7 mouse cellular contexts compared by ENCODE assay signal in genomic region chr5:130163670-130164069, GRCm38 (mm10). TPM values are rescaled to one million over a fixed set of nuclear protein-coding genes. Genes with fewer than 3 reads are reported as not detected.
DNase-seq lines count a peak whose midpoint lies in the region; ATAC-seq and TF ChIP-seq lines count a peak whose summit lies in the region.

No protein-coding gene starts in this region.

- TF ChIP-seq CTCF in E14TG2a.4 (conservative IDR thresholded peaks at IDR 0.05; ENCODE audit: low read length), result peak; percentile 82
- peak; percentile 91 for TF ChIP-seq CTCF in cortical plate, adult 2 months (IDR thresholded peaks at IDR 0.05; ENCODE audit: extremely low read depth, insufficient read depth, low read length)

- peak; percentile 65 for ATAC-seq in activated CD4-positive, CD25-positive, alpha-beta regulatory T cell, adult 4 months

- no peaks in the 10 kb centered on the region for H3K27me3 ChIP-seq in E14TG2a.4 (ENCODE audit: insufficient read depth, low read length)

- no peak for TF ChIP-seq POLR2A in cortical plate, adult 2 months (IDR thresholded peaks at IDR 0.05; ENCODE audit: extremely low read depth, insufficient read depth, low read length)

- no peak overlapping the region for H3K27ac ChIP-seq in cortical plate, adult 2 months (ENCODE audit: insufficient read depth, low read length)

- H3K4me1 ChIP-seq in E14TG2a.4 (replicated peaks; ENCODE audit: low read depth, low read length), result peaks cover 5% of the 10 kb centered on the region; the same call in 1 of the 2 replicates
- H3K4me1 ChIP-seq in cortical plate, adult 2 months (ENCODE audit: control insufficient read depth, insufficient read depth, low read length), result no peaks in the 10 kb centered on the region

- H3K36me3 ChIP-seq in E14TG2a.4 (ENCODE audit: insufficient read depth, low read length), result no peaks in the 10 kb centered on the region

- H3K4me3 ChIP-seq in E14TG2a.4 (replicated peaks; ENCODE audit: low read length), result no peak overlapping the region
- no peak overlapping the region for H3K4me3 ChIP-seq in cortical plate, adult 2 months (ENCODE audit: insufficient read depth, low read length)

- intact Hi-C loops in heart, postnatal 10 days (cut with DNase I), result loop anchor here (1.0 kb wide), 1 partner anchor 140 kb away; no protein-coding TSS in a partner anchor

- DNase-seq in heart, postnatal 10 days, result peak; percentile 75 to 88
- DNase-seq in layer of hippocampus, postnatal 36 days, result peak; percentile 62 to 70
- peak; percentile 55 to 80 for DNase-seq in lung, postnatal 4 days
- peak; percentile 81 to 92 for DNase-seq in spleen, postnatal 10 days (ENCODE audit: low spot score in 2 of 2)

- peaks cover 5% of the 10 kb centered on the region for H3K9me3 ChIP-seq in E14TG2a.4 (ENCODE audit: low read length)

RNA-seq across cellular contexts. Expression of gene Rabgef1, which starts 7.9 kb away (rescaled TPM):
- polyA plus RNA-seq in activated CD4-positive, CD25-positive, alpha-beta regulatory T cell, adult 4 months (2017; shearing (Covaris generic)), result 10 to 100 TPM; 21.4 to 32.6 TPM
- polyA plus RNA-seq in cortical plate, adult 2 months (2012; rRNA removed), result 38.5 and 43.6 TPM in 2 replicates
- 10 to 100 TPM; 20.3 to 20.7 TPM for total RNA-seq in heart, postnatal 10 days (2021)
- 10 to 100 TPM; 51.3 to 53.3 TPM for total RNA-seq in layer of hippocampus, postnatal 36 days (2021)

RNA-seq across cellular contexts. Expression of gene Kctd7, which starts 19.0 kb away (rescaled TPM):
- polyA plus RNA-seq in activated CD4-positive, CD25-positive, alpha-beta regulatory T cell, adult 4 months (2017; shearing (Covaris generic)), result 1 to 10 TPM; 2.6 to 3.2 TPM
- 8.0 and 8.7 TPM in 2 replicates for polyA plus RNA-seq in cortical plate, adult 2 months (2012; rRNA removed)
- 1 to 10 TPM; 2.5 to 3.9 TPM for total RNA-seq in heart, postnatal 10 days (2021)
- total RNA-seq in layer of hippocampus, postnatal 36 days (2021), result 10 to 100 TPM in 1 of 2 experiments, 1 to 10 TPM in 1; 9.8 to 13.0 TPM

RNA-seq across cellular contexts. Expression of gene Tmem248, which starts 53.2 kb away (rescaled TPM):
- 10 to 100 TPM; 13.8 to 15.1 TPM for polyA plus RNA-seq in activated CD4-positive, CD25-positive, alpha-beta regulatory T cell, adult 4 months (2017; shearing (Covaris generic))
- polyA plus RNA-seq in cortical plate, adult 2 months (2012; rRNA removed), result 31.4 and 32.0 TPM in 2 replicates
- total RNA-seq in heart, postnatal 10 days (2021), result 10 to 100 TPM; 41.3 to 41.7 TPM
- total RNA-seq in layer of hippocampus, postnatal 36 days (2021), result 10 to 100 TPM; 39.0 to 41.0 TPM
